Mouse (Mus musculus): ENCODE data around the gene Myo9b. TPM values are rescaled to one million over a fixed set of nuclear protein-coding genes. Genes with fewer than 3 reads are reported as not detected.

The Myo9b gene
- polyA plus RNA-seq, 1 experiment from 2014 or later, result 9.1 TPM

- Histone ChIP-seq H3K4me2 (replicated peaks; ENCODE audit: low read depth, low read length) (peak overlapping the region; percentile 47), H3K4me3 (ENCODE audit: low read depth, low read length) (peak overlapping the region; percentile 19), H3K9ac (replicated peaks; ENCODE audit: low read depth) (no peak overlapping the region), H3K36me3 (ENCODE audit: insufficient read depth, low read length) (0 out of 2 replicates have a peak, but pooled peaks cover 5% of the 10 kb centered on the region), H3K27ac (ENCODE audit: low read length) (peak overlapping the region; percentile 69), H3K4me1 (ENCODE audit: insufficient read depth, low read depth, low read length) (peaks cover 6% of the 10 kb centered on the region; the same call in 1 of the 2 replicates), H3K27me3 (replicated peaks; ENCODE audit: insufficient read depth, low read length) (no peaks in the 10 kb centered on the region), H3K9me3 (ENCODE audit: low read length) (no peaks in the 10 kb centered on the region)
- no peak for DNase-seq (ENCODE audit: low spot score)
- no peak for ATAC-seq
- TF ChIP-seq EP300 (IDR thresholded peaks at IDR 0.05) (no peak), CTCF (IDR thresholded peaks at IDR 0.05) (no peak)
- WGBS, result 57% methylated on average over 10 of the region's 10 CpGs
Observed at GRCm38 (mm10) chr8:71395071-71395470, 122.6 kb downstream of the Myo9b start.

GRCm38 (mm10) chr8:71395629-71396028, 123.1 kb downstream of the Myo9b start, which contains the start of gene Ushbp1:
Gene Ushbp1 (minus strand): TSS chr8:71395802.
- peak within 1 kb of the TSS; percentile 64 for H3K4me2 ChIP-seq (replicated peaks; ENCODE audit: low read depth, low read length)
- no peak within 1 kb of the TSS; the same call in 1 of the 2 replicates for H3K9ac ChIP-seq (replicated peaks; ENCODE audit: low read depth)
- TF ChIP-seq CTCF (IDR thresholded peaks at IDR 0.05) (no peak), EP300 (IDR thresholded peaks at IDR 0.05) (peak; percentile 75)
- ATAC-seq (peak; percentile 4; the same call in 1 of the 2 replicates), DNase-seq (ENCODE audit: low spot score) (no peak)
- H3K27ac ChIP-seq (ENCODE audit: low read length), result peak within 1 kb of the TSS; percentile 71
- 0 out of 2 replicates have a peak, but pooled peaks cover 5% of the 10 kb centered on the region for H3K36me3 ChIP-seq (ENCODE audit: insufficient read depth, low read length)
- H3K9me3 ChIP-seq (ENCODE audit: low read length), result no peaks in the 10 kb centered on the region
- peak within 1 kb of the TSS; percentile 59 for H3K4me3 ChIP-seq (ENCODE audit: low read depth, low read length)
- no peaks in the 10 kb centered on the region for H3K27me3 ChIP-seq (replicated peaks; ENCODE audit: insufficient read depth, low read length)
- peaks cover 6% of the 10 kb centered on the region; the same call in 1 of the 2 replicates for H3K4me1 ChIP-seq (ENCODE audit: insufficient read depth, low read depth, low read length)
- 64% methylated on average over 9 of the region's 9 CpGs for WGBS

GRCm38 (mm10) chr8:71396639-71397305, 124.3 kb downstream of the Myo9b start, which contains the start of gene Babam1:
Gene Babam1 (plus strand): TSS chr8:71396861.
- peak within 1 kb of the TSS; percentile 57 for H3K9ac ChIP-seq (replicated peaks; ENCODE audit: low read depth)
- TF ChIP-seq EP300 (IDR thresholded peaks at IDR 0.05) (no peak), CTCF (IDR thresholded peaks at IDR 0.05) (no peak)
- ATAC-seq (peak; percentile 97), DNase-seq (ENCODE audit: low spot score) (peak; percentile 99)
- H3K4me3 ChIP-seq (ENCODE audit: low read depth, low read length), result peak within 1 kb of the TSS; percentile 59
- H3K27me3 ChIP-seq (replicated peaks; ENCODE audit: insufficient read depth, low read length), result no peaks in the 10 kb centered on the region
- H3K4me1 ChIP-seq (ENCODE audit: insufficient read depth, low read depth, low read length), result peaks cover 6% of the 10 kb centered on the region; the same call in 1 of the 2 replicates
- H3K9me3 ChIP-seq (ENCODE audit: low read length), result no peaks in the 10 kb centered on the region
- peak within 1 kb of the TSS; percentile 71 for H3K27ac ChIP-seq (ENCODE audit: low read length)
- WGBS, result under 1% methylated on average over 34 of the region's 34 CpGs
- peak within 1 kb of the TSS; percentile 64 for H3K4me2 ChIP-seq (replicated peaks; ENCODE audit: low read depth, low read length)
- H3K36me3 ChIP-seq (ENCODE audit: insufficient read depth, low read length), result 0 out of 2 replicates have a peak, but pooled peaks cover 5% of the 10 kb centered on the region

- H3K4me2 ChIP-seq (replicated peaks; ENCODE audit: low read depth, low read length), result no peak overlapping the region
- H3K27me3 ChIP-seq (replicated peaks; ENCODE audit: insufficient read depth, low read length), result no peaks in the 10 kb centered on the region
- H3K27ac ChIP-seq (ENCODE audit: low read length), result no peak overlapping the region
- no peak for ATAC-seq
- H3K36me3 ChIP-seq (ENCODE audit: insufficient read depth, low read length), result 0 out of 2 replicates have a peak, but pooled peaks cover 5% of the 10 kb centered on the region
- H3K9me3 ChIP-seq (ENCODE audit: low read length), result no peaks in the 10 kb centered on the region
- TF ChIP-seq CTCF (IDR thresholded peaks at IDR 0.05) (no peak), EP300 (IDR thresholded peaks at IDR 0.05) (no peak)
- peak overlapping the region; percentile 57; the same call in 1 of the 2 replicates for H3K9ac ChIP-seq (replicated peaks; ENCODE audit: low read depth)
- no peak for DNase-seq (ENCODE audit: low spot score)
- H3K4me3 ChIP-seq (ENCODE audit: low read depth, low read length), result 0 out of 2 replicates have a peak overlapping the region, but pooled peaks have one; percentile 59
- H3K4me1 ChIP-seq (ENCODE audit: insufficient read depth, low read depth, low read length), result peaks cover 6% of the 10 kb centered on the region; the same call in 1 of the 2 replicates
- WGBS, result 76% methylated on average over 12 of the region's 12 CpGs
Observed at GRCm38 (mm10) chr8:71397701-71398100, 125.2 kb downstream of the Myo9b start.

- ATAC-seq (no peak), DNase-seq (ENCODE audit: low spot score) (no peak)
- Histone ChIP-seq H3K27ac (ENCODE audit: low read length) (no peak overlapping the region), H3K4me3 (ENCODE audit: low read depth, low read length) (no peak overlapping the region), H3K4me1 (ENCODE audit: insufficient read depth, low read depth, low read length) (peaks cover 12% of the 10 kb centered on the region; the same call in 1 of the 2 replicates), H3K9ac (replicated peaks; ENCODE audit: low read depth) (no peak overlapping the region), H3K27me3 (replicated peaks; ENCODE audit: insufficient read depth, low read length) (no peaks in the 10 kb centered on the region), H3K36me3 (ENCODE audit: insufficient read depth, low read length) (0 out of 2 replicates have a peak, but pooled peaks cover 5% of the 10 kb centered on the region), H3K9me3 (ENCODE audit: low read length) (no peaks in the 10 kb centered on the region), H3K4me2 (replicated peaks; ENCODE audit: low read depth, low read length) (no peak overlapping the region)
- TF ChIP-seq CTCF (IDR thresholded peaks at IDR 0.05), result no peak
- no peak for TF ChIP-seq EP300 (IDR thresholded peaks at IDR 0.05)
- WGBS, result 81% methylated on average over 2 of the region's 2 CpGs
Observed at GRCm38 (mm10) chr8:71400826-71401225, 128.3 kb downstream of the Myo9b start.

GRCm38 (mm10) chr8:71401454-71401853, 128.9 kb downstream of the Myo9b start:
- no peak overlapping the region for H3K27ac ChIP-seq (ENCODE audit: low read length)
- H3K9ac ChIP-seq (replicated peaks; ENCODE audit: low read depth), result no peak overlapping the region
- ATAC-seq (no peak), DNase-seq (ENCODE audit: low spot score) (no peak)
- H3K27me3 ChIP-seq (replicated peaks; ENCODE audit: insufficient read depth, low read length), result no peaks in the 10 kb centered on the region
- H3K4me1 ChIP-seq (ENCODE audit: insufficient read depth, low read depth, low read length), result peaks cover 15% of the 10 kb centered on the region; the same call in 1 of the 2 replicates
- no peak overlapping the region for H3K4me2 ChIP-seq (replicated peaks; ENCODE audit: low read depth, low read length)
- TF ChIP-seq CTCF (IDR thresholded peaks at IDR 0.05), result no peak
- no peak for TF ChIP-seq EP300 (IDR thresholded peaks at IDR 0.05)
- H3K36me3 ChIP-seq (ENCODE audit: insufficient read depth, low read length), result 0 out of 2 replicates have a peak, but pooled peaks cover 5% of the 10 kb centered on the region
- H3K9me3 ChIP-seq (ENCODE audit: low read length), result no peaks in the 10 kb centered on the region
- H3K4me3 ChIP-seq (ENCODE audit: low read depth, low read length), result no peak overlapping the region

All from lung, postnatal 0 days (tissue).